Mouse (Mus musculus) neural tube, postnatal 0 days (tissue): ENCODE results near the gene Olfr1271. TPM values are rescaled to one million over a fixed set of nuclear protein-coding genes. Genes with fewer than 3 reads are reported as not detected.

ENCODE experiments used
- polyA plus RNA-seq: library from polyadenylated mRNA; unstranded; fragments of >200 nt; fragmentation: Nextera tagmentation; extraction: Ambion mirVana; gene quantifications from 2 replicates; pipeline ENCODE4 v1.2.1, GENCODE M21; 2015

Olfr1271 gene
- polyA plus RNA-seq: not detected in 2 replicates

GRCm38 (mm10) chr2:90270932-90271331 is at the start of gene Olfr1271:
TSS of gene Olfr1271 (minus strand) at chr2:90271032.

GRCm38 (mm10) chr2:90292741-90293140 is 21.9 kb upstream of the Olfr1271 start, which contains the start of gene Olfr1272:
TSS of gene Olfr1272 (minus strand) at chr2:90292841.

GRCm38 (mm10) chr2:90257492-90257891 is 13.3 kb downstream of the Olfr1271 start, which contains the start of gene Olfr142:
TSS of gene Olfr142 (minus strand) at chr2:90257592.

GRCm38 (mm10) chr2:90224393-90224792 is 46.4 kb downstream of the Olfr1271 start, which contains the start of gene Olfr1506:
TSS of gene Olfr1506 (minus strand) at chr2:90224493.

Other genes with a start within 250 kb of the Olfr1271 start
- gene Olfr1264, start 245.5 kb downstream of the Olfr1271 start, polyA plus RNA-seq: not detected in 2 replicates
- gene Olfr1265, start 235.7 kb downstream of the Olfr1271 start, polyA plus RNA-seq: not detected in 2 replicates
- gene Olfr140, start 207.4 kb downstream of the Olfr1271 start, polyA plus RNA-seq: not detected in 2 replicates
- gene Olfr1269, start 149.6 kb downstream of the Olfr1271 start, polyA plus RNA-seq: not detected in 2 replicates
- gene Olfr32, start 128.7 kb downstream of the Olfr1271 start, polyA plus RNA-seq: not detected in 2 replicates
- gene Olfr1270, start 117.9 kb downstream of the Olfr1271 start, polyA plus RNA-seq: not detected in 2 replicates
- gene Olfr1506, start 46.5 kb downstream of the Olfr1271 start, polyA plus RNA-seq: not detected in 2 replicates
- gene Olfr142, start 13.4 kb downstream of the Olfr1271 start, polyA plus RNA-seq: not detected in 2 replicates
- gene Olfr1272, start 21.8 kb upstream of the Olfr1271 start, polyA plus RNA-seq: not detected in 2 replicates
- not detected in 2 replicates for gene Gm13769, start 51.2 kb upstream of the Olfr1271 start, polyA plus RNA-seq
- not detected in 2 replicates for gene Olfr1274-ps, start 127.7 kb upstream of the Olfr1271 start, polyA plus RNA-seq